Mouse (Mus musculus) liver, embryonic 12.5 days (tissue): Measurements from ENCODE around the gene Pold4. TPM values are rescaled to one million over a fixed set of nuclear protein-coding genes. Genes with fewer than 3 reads are reported as not detected.

Experiments
- ATAC-seq: fragments of 200-750 bp; cut with Nextera tagmentation; 2 replicates; pipeline ENCODE4 v1.8.0; 2017; ENCODE audit warnings: moderate number of reproducible peaks, mild to moderate bottlenecking, moderate library complexity
- H3K27ac ChIP-seq: fragments of 300-500 bp; sonication (generic); 2 replicates; pipeline ENCODE4 v1.5.1; 2016; ENCODE audit warnings: mild to moderate bottlenecking
- H3K27me3 ChIP-seq: fragments of 300-500 bp; sonication (generic); replicated peaks from 2 replicates; pipeline ENCODE4 v1.6.1; 2016; ENCODE audit warnings: mild to moderate bottlenecking, moderate library complexity
- H3K36me3 ChIP-seq: fragments of 300-500 bp; sonication (generic); 2 replicates; pipeline ENCODE4 v1.6.1; 2016; ENCODE audit warnings: mild to moderate bottlenecking, moderate library complexity
- H3K4me1 ChIP-seq: fragments of 300-500 bp; sonication (generic); 2 replicates; pipeline ENCODE4 v1.6.1; 2016
- H3K4me2 ChIP-seq: fragments of 300-500 bp; sonication (generic); 2 replicates; pipeline ENCODE4 v1.6.1; 2016; ENCODE audit warnings: mild to moderate bottlenecking, moderate library complexity
- H3K4me3 ChIP-seq: fragments of 300-500 bp; sonication (generic); 2 replicates; pipeline ENCODE4 v1.5.1; 2016; ENCODE audit warnings: mild to moderate bottlenecking, moderate library complexity
- H3K9ac ChIP-seq: fragments of 300-500 bp; sonication (generic); 2 replicates; pipeline ENCODE4 v1.6.1; 2016; ENCODE audit warnings: mild to moderate bottlenecking, moderate library complexity
- H3K9me3 ChIP-seq: fragments of 300-500 bp; sonication (generic); replicated peaks from 2 replicates; pipeline ENCODE4 v1.6.1; 2016; ENCODE audit warnings: mild to moderate bottlenecking, moderate library complexity
- WGBS: fragments of 180-500 bp; shearing (Covaris S2); methylation state at CpG from one replicate; pipeline ENCODE4 v1.1.7; 2016; ENCODE audit not compliant: insufficient replicate concordance; 5-methylcytosine and 5-hydroxymethylcytosine counted together
- polyA plus RNA-seq: library from polyadenylated mRNA; unstranded; fragments of >200 nt; fragmentation: Nextera tagmentation; extraction: Ambion mirVana; gene quantifications from 2 replicates; pipeline ENCODE4 v1.2.1, GENCODE M21; 2016

Gene Pold4
- polyA plus RNA-seq, 1 experiment from 2014 or later, result 12.8 TPM

- Histone ChIP-seq H3K27ac (no peak overlapping the region), H3K4me2 (peak overlapping the region; percentile 5; the same call in 1 of the 2 replicates), H3K36me3 (no peaks in the 10 kb centered on the region), H3K9me3 (no peaks in the 10 kb centered on the region), H3K9ac (peak overlapping the region; percentile 18; the same call in 1 of the 2 replicates), H3K4me3 (no peak overlapping the region), H3K27me3 (peaks cover 88% of the 10 kb centered on the region), H3K4me1 (peaks cover 63% of the 10 kb centered on the region)
- peak; percentile 49; the same call in 1 of the 2 replicates for ATAC-seq
- 40% methylated on average over 4 of the region's 4 CpGs for WGBS
Observed at GRCm38 (mm10) chr19:4220416-4220815, 11.3 kb upstream of the Pold4 start.

- no peaks in the 10 kb centered on the region for H3K9me3 ChIP-seq
- H3K4me3 ChIP-seq, result no peak overlapping the region
- 31% methylated on average over 14 of the region's 14 CpGs for WGBS
- H3K4me1 ChIP-seq, result peaks cover 60% of the 10 kb centered on the region
- 0 out of 2 replicates have a peak overlapping the region, but pooled peaks have one; percentile 18 for H3K27ac ChIP-seq
- H3K27me3 ChIP-seq, result peaks cover 86% of the 10 kb centered on the region
- H3K4me2 ChIP-seq, result 0 out of 2 replicates have a peak overlapping the region, but pooled peaks have one; percentile 5
- H3K36me3 ChIP-seq, result no peaks in the 10 kb centered on the region
- 0 out of 2 replicates have a peak overlapping the region, but pooled peaks have one; percentile 18 for H3K9ac ChIP-seq
- no peak for ATAC-seq
Observed at GRCm38 (mm10) chr19:4220957-4221743, 10.5 kb upstream of the Pold4 start.

- Histone ChIP-seq H3K4me3 (no peak overlapping the region), H3K9me3 (no peaks in the 10 kb centered on the region), H3K27ac (no peak overlapping the region), H3K36me3 (no peaks in the 10 kb centered on the region), H3K27me3 (peaks cover 86% of the 10 kb centered on the region), H3K9ac (no peak overlapping the region), H3K4me1 (peaks cover 50% of the 10 kb centered on the region), H3K4me2 (no peak overlapping the region)
- WGBS, result 57% methylated on average over 11 of the region's 11 CpGs
- no peak for ATAC-seq
Observed at GRCm38 (mm10) chr19:4222165-4222564, 9.5 kb upstream of the Pold4 start.

- H3K4me3 ChIP-seq, result no peak overlapping the region
- H3K4me2 ChIP-seq, result no peak overlapping the region
- peaks cover 62% of the 10 kb centered on the region for H3K27me3 ChIP-seq
- no peak overlapping the region for H3K27ac ChIP-seq
- ATAC-seq, result no peak
- H3K36me3 ChIP-seq, result no peaks in the 10 kb centered on the region
- H3K4me1 ChIP-seq, result peaks cover 53% of the 10 kb centered on the region
- 77% methylated on average over 7 of the region's 7 CpGs for WGBS
- H3K9ac ChIP-seq, result no peak overlapping the region
- no peaks in the 10 kb centered on the region for H3K9me3 ChIP-seq
Observed at GRCm38 (mm10) chr19:4226779-4227178, 4.9 kb upstream of the Pold4 start.

- no peak overlapping the region for H3K9ac ChIP-seq
- no peak overlapping the region for H3K4me3 ChIP-seq
- H3K27me3 ChIP-seq, result peaks cover 55% of the 10 kb centered on the region
- H3K27ac ChIP-seq, result no peak overlapping the region
- peaks cover 52% of the 10 kb centered on the region for H3K4me1 ChIP-seq
- no peak for ATAC-seq
- H3K9me3 ChIP-seq, result no peaks in the 10 kb centered on the region
- no peak overlapping the region for H3K4me2 ChIP-seq
- H3K36me3 ChIP-seq, result no peaks in the 10 kb centered on the region
- WGBS, result 54% methylated on average over 5 of the region's 5 CpGs
Observed at GRCm38 (mm10) chr19:4227446-4227845, 4.3 kb upstream of the Pold4 start.

GRCm38 (mm10) chr19:4227894-4228678 is 3.6 kb upstream of the Pold4 start:
- no peak overlapping the region for H3K4me3 ChIP-seq
- ATAC-seq, result no peak
- no peaks in the 10 kb centered on the region for H3K9me3 ChIP-seq
- H3K4me2 ChIP-seq, result no peak overlapping the region
- H3K9ac ChIP-seq, result no peak overlapping the region
- WGBS, result 11% methylated on average over 8 of the region's 8 CpGs
- peaks cover 54% of the 10 kb centered on the region for H3K4me1 ChIP-seq
- peaks cover 49% of the 10 kb centered on the region for H3K27me3 ChIP-seq
- no peaks in the 10 kb centered on the region for H3K36me3 ChIP-seq
- H3K27ac ChIP-seq, result no peak overlapping the region

- no peaks in the 10 kb centered on the region for H3K9me3 ChIP-seq
- WGBS, result 73% methylated on average over 4 of the region's 4 CpGs
- no peaks in the 10 kb centered on the region for H3K36me3 ChIP-seq
- H3K4me1 ChIP-seq, result peaks cover 51% of the 10 kb centered on the region
- no peak overlapping the region for H3K4me2 ChIP-seq
- no peak overlapping the region for H3K4me3 ChIP-seq
- no peak overlapping the region for H3K27ac ChIP-seq
- peaks cover 43% of the 10 kb centered on the region for H3K27me3 ChIP-seq
- no peak for ATAC-seq
- no peak overlapping the region for H3K9ac ChIP-seq
Observed at GRCm38 (mm10) chr19:4228891-4229290, 2.8 kb upstream of the Pold4 start.

- no peak overlapping the region for H3K27ac ChIP-seq
- H3K4me1 ChIP-seq, result peaks cover 51% of the 10 kb centered on the region
- WGBS, result 51% methylated on average over 9 of the region's 9 CpGs
- no peak for ATAC-seq
- no peaks in the 10 kb centered on the region for H3K9me3 ChIP-seq
- H3K27me3 ChIP-seq, result peaks cover 46% of the 10 kb centered on the region
- no peak overlapping the region for H3K4me3 ChIP-seq
- no peak overlapping the region for H3K4me2 ChIP-seq
- no peak overlapping the region for H3K9ac ChIP-seq
- H3K36me3 ChIP-seq, result no peaks in the 10 kb centered on the region
Observed at GRCm38 (mm10) chr19:4229451-4230076, 2.1 kb upstream of the Pold4 start.

- H3K36me3 ChIP-seq, result no peaks in the 10 kb centered on the region
- H3K9me3 ChIP-seq, result no peaks in the 10 kb centered on the region
- H3K27ac ChIP-seq, result peak overlapping the region; percentile 33; the same call in 1 of the 2 replicates
- WGBS, result 65% methylated on average over 8 of the region's 8 CpGs
- no peak overlapping the region for H3K9ac ChIP-seq
- H3K4me2 ChIP-seq, result no peak overlapping the region
- peaks cover 45% of the 10 kb centered on the region for H3K27me3 ChIP-seq
- no peak for ATAC-seq
- H3K4me3 ChIP-seq, result no peak overlapping the region
- peaks cover 51% of the 10 kb centered on the region for H3K4me1 ChIP-seq
Observed at GRCm38 (mm10) chr19:4230415-4230814, 1.3 kb upstream of the Pold4 start.

GRCm38 (mm10) chr19:4232186-4232572 is 480 bp downstream of the Pold4 start:
- H3K9ac ChIP-seq, result peak overlapping the region; percentile 76
- H3K36me3 ChIP-seq, result no peaks in the 10 kb centered on the region
- 10% methylated on average over 2 of the region's 2 CpGs for WGBS
- H3K4me1 ChIP-seq, result peaks cover 51% of the 10 kb centered on the region
- no peak; the same call in 1 of the 2 replicates for ATAC-seq
- H3K27me3 ChIP-seq, result peaks cover 30% of the 10 kb centered on the region
- peak overlapping the region; percentile 70 for H3K4me3 ChIP-seq
- no peaks in the 10 kb centered on the region for H3K9me3 ChIP-seq
- peak overlapping the region; percentile 82 for H3K27ac ChIP-seq
- peak overlapping the region; percentile 89 for H3K4me2 ChIP-seq

GRCm38 (mm10) chr19:4232651-4233050 is 952 bp downstream of the Pold4 start:
- Histone ChIP-seq H3K9me3 (no peaks in the 10 kb centered on the region), H3K9ac (peak overlapping the region; percentile 76; the same call in 1 of the 2 replicates), H3K4me2 (peak overlapping the region; percentile 89)

More at GRCm38 (mm10) chr19:4232651-4233050, 952 bp downstream of the Pold4 start:
- H3K36me3 ChIP-seq, result no peaks in the 10 kb centered on the region
- 62% methylated on average over 7 of the region's 7 CpGs for WGBS
- ATAC-seq, result no peak
- peaks cover 27% of the 10 kb centered on the region for H3K27me3 ChIP-seq
- H3K4me1 ChIP-seq, result peaks cover 48% of the 10 kb centered on the region
- peak overlapping the region; percentile 70; the same call in 1 of the 2 replicates for H3K4me3 ChIP-seq
- peak overlapping the region; percentile 82 for H3K27ac ChIP-seq
